Mouse (Mus musculus): ENCODE measurements around the gene Serhl.

- TF ChIP-seq CTCF (IDR thresholded peaks at IDR 0.05; ENCODE audit: extremely low read depth, insufficient read depth, low read length) (no peak), POLR2A (IDR thresholded peaks at IDR 0.05; ENCODE audit: extremely low read depth, insufficient read depth, low read length) (no peak)
These were observed 544 bp upstream of the Serhl start for GRCm38 (mm10) chr15:83088495-83089428.

Measured in cortical plate, adult 2 months (tissue).